In genomic region chr1:152368311-152369088, GRCm38 (mm10) we compare ENCODE assay signal across 9 mouse cellular contexts. TPM values are rescaled to one million over a fixed set of nuclear protein-coding genes. Genes with fewer than 3 reads are reported as not detected.
DNase-seq lines count a peak whose midpoint lies in the region; ATAC-seq lines count a peak whose summit lies in the region.
"Had no signal": no experiment of that assay in that cellular context is flagged by ENCODE, and none has a peak within 500 bp of the region (broad histone marks: within the 10 kb centered on the region; RNA-seq: fewer than 3 reads in every experiment).

No protein-coding gene starts in this region.

- WGBS in intestine, embryonic 14.5 days, result 36% methylated on average over 13 of the region's 13 CpGs
- 44% methylated on average over 13 of the region's 13 CpGs for WGBS in intestine, embryonic 16.5 days
- 41% methylated on average over 13 of the region's 13 CpGs for WGBS in heart, embryonic 11.5 days (ENCODE audit: insufficient replicate concordance)
- 51% methylated on average over 13 of the region's 13 CpGs for WGBS in midbrain, embryonic 14.5 days

- intact Hi-C loops in left cerebral cortex, postnatal 14 days (cut with DNase I), result loop anchor here (1.0 to 10.0 kb wide), 3 partner anchors 134 to 548 kb away; partner anchors contain the start of gene 1700025G04Rik

- peak; percentile 51 for DNase-seq in intestine, embryonic 14.5 days (ENCODE audit: low spot score)
- DNase-seq in cerebellum, adult 9-10 months, result peak; percentile 65
- peak; percentile 14 for DNase-seq in midbrain, embryonic 14.5 days
- DNase-seq in left cerebral cortex, postnatal 14 days (ENCODE audit: low spot score in 2 of 2), result no peak
- DNase-seq in urinary bladder, postnatal 4 days (ENCODE audit: low spot score in 2 of 2), result no peak
- DNase-seq in right cerebral cortex, postnatal 25 days, result no peak

- no peak overlapping the region for H3K9ac ChIP-seq in intestine, embryonic 14.5 days (ENCODE audit: low read length)
- no peak overlapping the region for H3K9ac ChIP-seq in intestine, embryonic 16.5 days (ENCODE audit: low read depth, low read length)
- H3K9ac ChIP-seq in heart, embryonic 11.5 days (ENCODE audit: low read depth, low read length), result peak overlapping the region; percentile 16; the same call in 1 of the 2 replicates
- H3K9ac ChIP-seq in midbrain, embryonic 14.5 days (replicated peaks; ENCODE audit: low read length), result no peak overlapping the region

- peak overlapping the region; percentile 80 for H3K27ac ChIP-seq in intestine, embryonic 14.5 days (ENCODE audit: low read depth)
- H3K27ac ChIP-seq in intestine, embryonic 16.5 days (ENCODE audit: low read length), result no peak overlapping the region
- peak overlapping the region; percentile 73 for H3K27ac ChIP-seq in heart, embryonic 11.5 days (ENCODE audit: low read depth, low read length)
- no peak overlapping the region for H3K27ac ChIP-seq in midbrain, embryonic 14.5 days (replicated peaks; ENCODE audit: low read depth, low read length)

- ATAC-seq in intestine, embryonic 14.5 days (replicated peaks; ENCODE audit: low FRiP score, low TSS enrichment, low read depth), result no peak; the same call in 1 of the 2 replicates
- ATAC-seq in intestine, embryonic 16.5 days, result no peak
- ATAC-seq in heart, embryonic 11.5 days (replicated peaks; ENCODE audit: insufficient number of reproducible peaks, low FRiP score, low TSS enrichment), result peak; percentile 74
- no peak for ATAC-seq in midbrain, embryonic 14.5 days (ENCODE audit: low FRiP score, low TSS enrichment)

- H3K4me2 ChIP-seq in intestine, embryonic 14.5 days (ENCODE audit: low read length), result no peak overlapping the region
- no peak overlapping the region for H3K4me2 ChIP-seq in intestine, embryonic 16.5 days (ENCODE audit: low read depth, low read length)
- H3K4me2 ChIP-seq in heart, embryonic 11.5 days, result peak overlapping the region; percentile 23
- no peak overlapping the region for H3K4me2 ChIP-seq in midbrain, embryonic 14.5 days (ENCODE audit: low read length)

- no peaks in the 10 kb centered on the region for H3K27me3 ChIP-seq in intestine, embryonic 14.5 days (replicated peaks; ENCODE audit: control insufficient read depth, insufficient read depth, low read length)
- H3K27me3 ChIP-seq in intestine, embryonic 16.5 days (replicated peaks; ENCODE audit: control insufficient read depth, insufficient read depth, low read length), result no peaks in the 10 kb centered on the region
- no peaks in the 10 kb centered on the region for H3K27me3 ChIP-seq in heart, embryonic 11.5 days (ENCODE audit: control insufficient read depth, insufficient read depth, low read length)
- H3K27me3 ChIP-seq in midbrain, embryonic 14.5 days (ENCODE audit: control insufficient read depth, insufficient read depth, low read length), result no peaks in the 10 kb centered on the region
- H3K27me3 ChIP-seq: Patski had no signal

- H3K4me1 ChIP-seq in intestine, embryonic 14.5 days (replicated peaks; ENCODE audit: control insufficient read depth, insufficient read depth, low read length), result no peaks in the 10 kb centered on the region; the same call in 1 of the 2 replicates
- no peaks in the 10 kb centered on the region for H3K4me1 ChIP-seq in intestine, embryonic 16.5 days (ENCODE audit: control insufficient read depth, insufficient read depth, low read length)
- H3K4me1 ChIP-seq in heart, embryonic 11.5 days (ENCODE audit: control insufficient read depth, insufficient read depth, low read length), result peaks cover 9% of the 10 kb centered on the region
- no peaks in the 10 kb centered on the region for H3K4me1 ChIP-seq in midbrain, embryonic 14.5 days (ENCODE audit: control insufficient read depth, insufficient read depth, low read length)

- H3K36me3 ChIP-seq in intestine, embryonic 14.5 days (ENCODE audit: control insufficient read depth, insufficient read depth, low read length), result peaks cover 23% of the 10 kb centered on the region
- H3K36me3 ChIP-seq in intestine, embryonic 16.5 days (ENCODE audit: control insufficient read depth, insufficient read depth, low read length), result no peaks in the 10 kb centered on the region
- no peaks in the 10 kb centered on the region for H3K36me3 ChIP-seq in heart, embryonic 11.5 days (ENCODE audit: control insufficient read depth, insufficient read depth, low read length)
- H3K36me3 ChIP-seq in midbrain, embryonic 14.5 days (ENCODE audit: control insufficient read depth, insufficient read depth, low read length), result no peaks in the 10 kb centered on the region

- H3K4me3 ChIP-seq in intestine, embryonic 14.5 days (ENCODE audit: low read depth, low read length), result no peak overlapping the region
- no peak overlapping the region for H3K4me3 ChIP-seq in intestine, embryonic 16.5 days (ENCODE audit: low read length)
- H3K4me3 ChIP-seq in heart, embryonic 11.5 days (ENCODE audit: low read depth, low read length), result no peak overlapping the region
- no peak overlapping the region for H3K4me3 ChIP-seq in midbrain, embryonic 14.5 days (replicated peaks; ENCODE audit: low read depth, low read length)

- no peaks in the 10 kb centered on the region for H3K9me3 ChIP-seq in intestine, embryonic 14.5 days (ENCODE audit: control insufficient read depth, low read length)
- no peaks in the 10 kb centered on the region for H3K9me3 ChIP-seq in intestine, embryonic 16.5 days (ENCODE audit: control insufficient read depth, low read length)
- H3K9me3 ChIP-seq in heart, embryonic 11.5 days (replicated peaks; ENCODE audit: control insufficient read depth, low read length), result no peaks in the 10 kb centered on the region
- H3K9me3 ChIP-seq in midbrain, embryonic 14.5 days (ENCODE audit: control insufficient read depth, low read length), result no peaks in the 10 kb centered on the region

RNA-seq across cellular contexts. Expression of gene Tsen15, which starts 18.0 kb away (rescaled TPM):
- polyA plus RNA-seq in intestine, embryonic 14.5 days (2014; fragmentation: Nextera tagmentation; extraction: Ambion mirVana), result 87.9 and 94.4 TPM in 2 replicates
- 57.0 and 64.0 TPM in 2 replicates for polyA plus RNA-seq in intestine, embryonic 16.5 days (2015; fragmentation: Nextera tagmentation; extraction: Ambion mirVana)
- polyA plus RNA-seq in heart, embryonic 11.5 days (2014; fragmentation: Nextera tagmentation; extraction: Ambion mirVana), result 68.3 and 74.5 TPM in 2 replicates
- polyA plus RNA-seq in midbrain, embryonic 14.5 days (2014; fragmentation: Nextera tagmentation; extraction: Ambion mirVana), result 31.4 and 36.4 TPM in 2 replicates
- 10 to 100 TPM; 25.3 to 25.7 TPM for total RNA-seq in left cerebral cortex, postnatal 14 days (2021)

RNA-seq across cellular contexts. Expression of gene Colgalt2, which starts 31.1 kb away (rescaled TPM):
- 1.7 and 2.7 TPM in 2 replicates for polyA plus RNA-seq in intestine, embryonic 14.5 days (2014; fragmentation: Nextera tagmentation; extraction: Ambion mirVana)
- 1.3 and 1.5 TPM in 2 replicates for polyA plus RNA-seq in intestine, embryonic 16.5 days (2015; fragmentation: Nextera tagmentation; extraction: Ambion mirVana)
- 3.5 and 4.5 TPM in 2 replicates for polyA plus RNA-seq in heart, embryonic 11.5 days (2014; fragmentation: Nextera tagmentation; extraction: Ambion mirVana)
- polyA plus RNA-seq in midbrain, embryonic 14.5 days (2014; fragmentation: Nextera tagmentation; extraction: Ambion mirVana), result 4.0 and 4.2 TPM in 2 replicates
- total RNA-seq in left cerebral cortex, postnatal 14 days (2021), result 1 to 10 TPM; 5.6 to 5.7 TPM
- polyA plus RNA-seq: Patski had no signal

Comparison
In these comparisons a context has a peak if more than half of its experiments do, and no peak if none do; other contexts are left out.
1. H3K27ac ChIP-seq: peak in intestine, embryonic 14.5 days (single experiment) and heart, embryonic 11.5 days (single experiment); none in intestine, embryonic 16.5 days (single experiment) and midbrain, embryonic 14.5 days (single experiment).
2. DNase-seq: peak in intestine, embryonic 14.5 days (single experiment), cerebellum, adult 9-10 months (single experiment) and midbrain, embryonic 14.5 days (single experiment); none in left cerebral cortex, postnatal 14 days (0 of 2), urinary bladder, postnatal 4 days (0 of 2) and right cerebral cortex, postnatal 25 days (single experiment).